Mouse (Mus musculus) forebrain, embryonic 12.5 days (tissue): ENCODE results near the gene Fam71b. TPM values are rescaled to one million over a fixed set of nuclear protein-coding genes. Genes with fewer than 3 reads are reported as not detected.

Experiments used
- ATAC-seq: fragments of 200-750 bp; cut with Nextera tagmentation; 2 replicates; pipeline ENCODE4 v1.8.0; 2017; ENCODE audit warnings: moderate TSS enrichment; ENCODE audit not compliant: low FRiP score
- H3K27ac ChIP-seq: fragments of 300-500 bp; sonication (generic); 2 replicates; pipeline ENCODE4 v1.5.1; 2016; ENCODE audit warnings: mild to moderate bottlenecking
- H3K27me3 ChIP-seq: fragments of 300-500 bp; sonication (generic); 2 replicates; pipeline ENCODE4 v1.6.1; 2016; ENCODE audit warnings: mild to moderate bottlenecking
- H3K36me3 ChIP-seq: fragments of 300-500 bp; sonication (generic); replicated peaks from 2 replicates; pipeline ENCODE4 v1.6.1; 2016; ENCODE audit warnings: mild to moderate bottlenecking
- H3K4me1 ChIP-seq: fragments of 300-500 bp; sonication (generic); 2 replicates; pipeline ENCODE4 v1.6.1; 2016
- H3K4me2 ChIP-seq: fragments of 300-500 bp; sonication (generic); 2 replicates; pipeline ENCODE4 v1.6.1; 2016; ENCODE audit warnings: mild to moderate bottlenecking, moderate library complexity
- H3K4me3 ChIP-seq: fragments of 300-500 bp; sonication (generic); replicated peaks from 2 replicates; pipeline ENCODE4 v1.5.1; 2016; ENCODE audit warnings: mild to moderate bottlenecking
- H3K9ac ChIP-seq: fragments of 300-500 bp; sonication (generic); 2 replicates; pipeline ENCODE4 v1.6.1; 2016; ENCODE audit warnings: mild to moderate bottlenecking
- H3K9me3 ChIP-seq: fragments of 300-500 bp; sonication (generic); 2 replicates; pipeline ENCODE4 v1.6.1; 2016
- WGBS: fragments of 180-500 bp; shearing (Covaris S2); methylation state at CpG from one replicate; pipeline ENCODE4 v1.1.7; 2016; 5-methylcytosine and 5-hydroxymethylcytosine counted together
- polyA plus RNA-seq: library from polyadenylated mRNA; unstranded; fragments of >200 nt; fragmentation: Nextera tagmentation; extraction: Ambion mirVana; gene quantifications from 2 replicates; pipeline ENCODE4 v1.2.1, GENCODE M21; 2016

Fam71b gene
- not detected in 2 replicates for polyA plus RNA-seq

DNA sequence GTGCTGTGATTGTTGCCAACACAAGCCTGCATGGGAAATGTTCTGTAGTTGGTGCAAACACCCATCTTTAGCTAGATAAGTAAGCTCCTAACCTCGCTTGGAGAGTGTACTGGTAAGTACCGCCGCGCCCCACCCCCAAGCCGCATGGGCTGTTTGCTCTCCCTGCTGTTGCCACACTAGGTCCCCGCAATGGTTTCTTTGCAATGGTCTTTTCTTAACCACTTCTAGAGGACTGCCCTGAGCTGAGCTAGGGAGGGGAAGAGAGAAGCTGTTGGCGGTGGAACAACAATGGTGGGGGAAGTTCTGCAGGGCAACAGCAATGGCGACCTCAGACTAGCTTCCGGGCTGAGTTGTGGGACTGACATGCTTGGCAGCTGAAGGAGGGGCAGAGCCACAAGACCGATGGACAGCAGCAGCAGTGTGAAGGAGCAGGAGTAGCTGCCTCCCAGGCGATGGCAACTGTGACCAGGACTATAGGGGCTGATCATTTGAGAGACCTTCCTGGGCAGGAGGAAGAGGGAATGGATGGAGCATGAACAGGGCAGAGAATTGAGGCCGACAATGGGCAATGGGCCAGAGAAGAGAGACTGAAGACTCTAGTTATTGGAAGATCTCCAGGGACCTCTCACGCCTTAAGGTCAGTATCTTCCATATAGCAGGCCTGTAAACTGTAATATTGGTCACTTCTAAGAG, at the start of gene Fam71b:
Gene Fam71b, plus strand, starts transcription at position 393 of the 693 bp plus-strand sequence.
- Histone ChIP-seq H3K4me1 (0 out of 2 replicates have a peak, but pooled peaks cover 3% of the 10 kb centered on the region), H3K27me3 (no peaks in the 10 kb centered on the region), H3K9me3 (no peaks in the 10 kb centered on the region), H3K27ac (no peak within 1 kb of the TSS), H3K4me2 (no peak within 1 kb of the TSS), H3K4me3 (no peak within 1 kb of the TSS), H3K36me3 (no peaks in the 10 kb centered on the region), H3K9ac (no peak within 1 kb of the TSS)
- WGBS = 79% methylated on average over 13 of the region's 13 CpGs
- no peak for ATAC-seq

DNA sequence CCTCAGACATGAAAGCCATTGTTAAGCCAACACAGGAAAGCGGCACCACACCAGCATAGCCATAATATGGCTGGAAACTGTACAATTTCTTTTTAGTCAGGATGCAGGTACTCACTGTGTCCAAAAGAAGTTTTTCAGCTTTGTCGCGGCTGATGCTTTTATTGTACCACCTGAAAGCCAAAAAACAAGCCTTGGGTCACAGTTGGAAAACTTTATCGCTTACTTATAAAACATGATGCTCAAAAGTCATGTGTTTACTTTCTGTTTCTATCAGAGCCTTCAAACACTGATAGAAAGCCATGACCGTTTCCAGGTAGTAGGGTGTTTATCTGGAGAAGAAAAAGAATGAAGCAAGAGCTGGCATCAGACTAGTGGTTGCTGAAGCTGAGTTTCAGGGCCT, 48.6 kb upstream of the Fam71b start:
- Histone ChIP-seq H3K36me3 (no peaks in the 10 kb centered on the region), H3K27me3 (no peaks in the 10 kb centered on the region), H3K4me1 (no peaks in the 10 kb centered on the region), H3K27ac (no peak overlapping the region), H3K4me3 (no peak overlapping the region), H3K4me2 (no peak overlapping the region), H3K9ac (no peak overlapping the region), H3K9me3 (no peaks in the 10 kb centered on the region)
- 86% methylated on average over 5 of the region's 5 CpGs for whole genome bisulfite sequencing
- ATAC-seq = no peak

DNA sequence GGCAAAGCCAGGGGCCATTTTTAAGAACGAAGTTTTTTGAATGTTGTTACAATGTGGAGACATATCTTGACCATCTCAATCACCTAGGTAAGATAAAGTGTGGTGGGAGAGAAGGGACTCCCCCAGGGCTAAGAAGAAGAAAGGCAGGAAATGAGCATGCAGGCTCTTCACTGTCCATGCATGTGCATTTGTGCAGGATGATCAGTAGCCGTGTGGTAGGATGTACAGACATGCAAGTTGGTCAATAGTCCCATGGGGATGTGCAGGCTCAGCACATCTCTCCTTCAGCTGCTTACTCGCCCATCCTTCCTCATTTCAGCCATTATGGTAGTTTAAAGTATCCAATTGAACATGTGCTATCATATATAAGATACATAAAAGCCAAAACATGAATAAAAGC, 47.9 kb upstream of the Fam71b start:
- Histone ChIP-seq H3K4me3 (no peak overlapping the region), H3K9ac (no peak overlapping the region), H3K27me3 (no peaks in the 10 kb centered on the region), H3K9me3 (no peaks in the 10 kb centered on the region), H3K27ac (no peak overlapping the region), H3K4me1 (no peaks in the 10 kb centered on the region), H3K4me2 (no peak overlapping the region), H3K36me3 (no peaks in the 10 kb centered on the region)
- ATAC-seq = no peak
- WGBS = 82% methylated on average over 3 of the region's 3 CpGs

DNA sequence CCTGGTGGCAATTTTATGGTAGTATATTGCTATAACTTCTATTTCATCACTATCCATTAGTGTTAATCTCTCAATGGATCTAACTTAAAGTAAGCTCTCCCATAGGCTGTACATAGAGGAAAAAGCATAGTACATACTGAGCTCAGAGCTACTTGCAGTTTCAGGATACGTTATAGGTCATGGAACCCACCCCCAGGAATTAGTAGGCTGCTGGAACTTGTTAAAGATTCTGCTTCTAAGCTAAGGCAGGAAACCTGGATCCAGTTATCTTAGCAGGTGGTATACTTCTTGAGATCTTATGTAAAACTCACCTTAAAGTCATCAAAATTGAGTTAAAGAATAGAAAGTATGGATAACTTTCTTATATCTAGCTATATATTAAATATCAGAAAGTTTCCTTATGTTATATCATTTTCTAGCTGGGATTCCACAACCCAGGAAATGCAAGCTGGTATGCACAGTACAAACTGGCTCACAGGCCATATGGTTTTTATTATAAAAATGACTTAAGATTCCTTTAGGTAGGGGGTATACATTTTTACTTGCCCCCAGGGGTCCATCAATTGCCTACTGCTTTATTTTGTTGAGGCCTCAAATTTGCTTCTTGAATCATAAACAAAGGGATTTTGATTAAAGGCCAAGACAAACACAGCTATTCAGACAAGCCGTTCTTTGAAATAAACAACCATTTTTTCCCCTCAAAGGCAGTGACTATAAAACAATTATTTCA, 46.5 kb upstream of the Fam71b start:
- Histone ChIP-seq H3K4me3 (no peak overlapping the region), H3K27me3 (no peaks in the 10 kb centered on the region)
- 77% methylated on average over 2 of the region's 2 CpGs for WGBS

DNA sequence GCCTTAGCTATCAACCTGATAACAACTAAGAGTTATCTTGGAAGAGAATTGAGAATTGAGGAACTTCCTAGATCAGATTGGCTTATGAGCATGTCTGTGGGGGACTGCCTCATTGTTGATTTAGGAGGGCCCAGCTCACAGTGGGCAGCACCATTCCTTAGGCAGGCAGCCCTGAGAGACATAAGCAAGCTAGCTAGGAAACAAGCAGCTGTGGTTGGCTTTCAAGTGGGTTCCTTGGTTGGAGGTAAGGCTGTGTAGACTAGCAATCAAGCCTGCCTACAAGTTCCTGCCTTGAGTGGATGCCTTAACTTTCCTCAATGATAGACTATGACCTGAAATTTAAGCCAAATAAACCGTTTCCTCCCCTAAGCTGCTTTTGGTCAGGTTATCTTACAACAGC, 38.0 kb upstream of the Fam71b start:
- H3K4me3 ChIP-seq = no peak overlapping the region
- H3K4me2 ChIP-seq = no peak overlapping the region
- 69% methylated on average over 1 of the region's 1 CpGs for WGBS
- no peaks in the 10 kb centered on the region for H3K36me3 ChIP-seq
- H3K27me3 ChIP-seq = no peaks in the 10 kb centered on the region
- no peaks in the 10 kb centered on the region for H3K9me3 ChIP-seq
- ATAC-seq = no peak
- H3K4me1 ChIP-seq = no peaks in the 10 kb centered on the region
- H3K27ac ChIP-seq = no peak overlapping the region
- no peak overlapping the region for H3K9ac ChIP-seq

More for the DNA sequence above, 46.5 kb upstream of the Fam71b start:
- no peaks in the 10 kb centered on the region for H3K36me3 ChIP-seq
- H3K4me2 ChIP-seq = no peak overlapping the region
- no peak for ATAC-seq
- H3K27ac ChIP-seq = no peak overlapping the region
- no peaks in the 10 kb centered on the region for H3K4me1 ChIP-seq
- no peaks in the 10 kb centered on the region for H3K9me3 ChIP-seq
- no peak overlapping the region for H3K9ac ChIP-seq

DNA sequence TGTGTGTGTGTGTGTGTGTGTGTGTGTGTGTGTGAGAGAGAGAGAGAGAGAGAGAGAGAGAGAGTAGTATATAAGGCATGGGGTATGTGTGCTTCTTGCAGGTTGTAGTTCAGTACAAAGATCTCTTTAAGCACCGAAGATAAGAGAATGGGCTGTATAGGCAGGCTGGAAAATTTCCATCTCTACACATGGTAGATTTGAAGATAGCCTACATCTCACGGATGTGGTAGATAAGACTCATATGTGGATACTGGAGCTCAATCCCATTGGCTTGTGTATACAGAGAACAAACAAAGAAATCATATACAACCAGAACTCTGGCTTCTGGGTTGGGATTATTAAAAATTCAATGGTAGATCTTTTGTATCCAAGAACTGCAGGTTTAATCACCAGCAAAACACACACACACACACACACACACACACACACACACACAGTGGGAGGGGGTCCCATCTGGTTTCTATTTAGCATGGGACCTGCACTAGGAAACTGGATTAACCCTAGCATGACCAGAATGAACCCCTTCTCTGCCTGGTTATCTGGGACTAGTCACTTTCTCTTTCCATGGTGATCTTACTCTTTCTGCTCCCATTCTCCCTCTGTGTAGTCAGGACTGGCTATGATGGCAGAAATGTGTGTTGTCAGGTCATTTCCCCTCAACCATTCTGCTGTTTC, 35.2 kb upstream of the Fam71b start:
- Histone ChIP-seq H3K9ac (no peak overlapping the region), H3K27ac (no peak overlapping the region), H3K4me2 (no peak overlapping the region), H3K9me3 (no peaks in the 10 kb centered on the region), H3K4me3 (no peak overlapping the region), H3K4me1 (no peaks in the 10 kb centered on the region), H3K27me3 (no peaks in the 10 kb centered on the region), H3K36me3 (no peaks in the 10 kb centered on the region)
- 81% methylated on average over 2 of the region's 2 CpGs for WGBS
- ATAC-seq = no peak

DNA sequence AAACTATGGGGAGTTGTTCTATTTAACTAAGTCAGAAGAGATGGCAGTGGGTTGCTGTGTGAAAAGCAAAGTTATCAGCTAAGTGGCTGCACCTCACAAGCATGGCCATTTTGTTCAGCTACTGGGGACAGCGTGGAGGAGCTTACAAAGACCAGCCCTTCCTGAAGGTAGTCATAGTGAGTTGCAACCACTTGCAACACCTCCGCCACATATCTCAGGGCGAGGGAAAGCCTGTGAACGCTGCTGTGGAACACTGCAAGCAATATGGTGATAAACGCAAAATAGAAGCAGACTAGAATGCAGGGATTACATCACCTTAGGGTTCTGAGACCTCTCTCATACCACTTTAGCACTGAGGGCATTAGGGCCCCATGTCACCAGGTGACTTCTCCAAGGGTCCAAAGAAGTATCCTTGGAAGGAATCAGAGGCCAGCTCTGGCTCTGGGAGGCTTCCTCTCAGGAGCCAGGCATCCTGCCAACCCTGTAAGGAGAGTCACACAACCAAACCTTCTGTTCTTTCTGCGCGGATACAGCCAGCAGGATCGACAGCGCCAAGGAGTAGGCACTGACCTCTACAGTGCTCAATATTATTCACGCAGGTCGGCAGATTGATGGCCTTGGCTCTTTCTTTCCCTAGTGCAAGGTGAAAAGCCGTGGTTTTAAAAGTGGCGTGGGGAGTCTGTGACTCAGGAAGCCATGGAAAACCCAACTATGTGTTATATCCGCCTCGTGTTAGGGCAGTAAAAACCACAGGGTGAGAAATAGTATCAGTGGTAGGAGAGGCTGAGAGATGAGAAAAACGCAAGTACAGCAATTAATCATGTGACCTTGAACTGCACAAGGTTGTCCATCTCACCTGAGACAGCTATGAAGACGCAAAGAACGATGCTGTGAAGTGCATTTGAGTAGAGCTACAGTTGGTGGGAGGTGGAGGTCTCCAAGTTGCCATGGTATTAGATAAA, 34.0 kb upstream of the Fam71b start:
- H3K9ac ChIP-seq = no peak overlapping the region
- 91% methylated on average over 18 of the region's 18 CpGs for WGBS
- H3K9me3 ChIP-seq = no peaks in the 10 kb centered on the region
- no peaks in the 10 kb centered on the region for H3K27me3 ChIP-seq
- no peak overlapping the region for H3K27ac ChIP-seq
- no peak for ATAC-seq
- H3K36me3 ChIP-seq = no peaks in the 10 kb centered on the region
- H3K4me1 ChIP-seq = no peaks in the 10 kb centered on the region
- H3K4me2 ChIP-seq = no peak overlapping the region
- no peak overlapping the region for H3K4me3 ChIP-seq

DNA sequence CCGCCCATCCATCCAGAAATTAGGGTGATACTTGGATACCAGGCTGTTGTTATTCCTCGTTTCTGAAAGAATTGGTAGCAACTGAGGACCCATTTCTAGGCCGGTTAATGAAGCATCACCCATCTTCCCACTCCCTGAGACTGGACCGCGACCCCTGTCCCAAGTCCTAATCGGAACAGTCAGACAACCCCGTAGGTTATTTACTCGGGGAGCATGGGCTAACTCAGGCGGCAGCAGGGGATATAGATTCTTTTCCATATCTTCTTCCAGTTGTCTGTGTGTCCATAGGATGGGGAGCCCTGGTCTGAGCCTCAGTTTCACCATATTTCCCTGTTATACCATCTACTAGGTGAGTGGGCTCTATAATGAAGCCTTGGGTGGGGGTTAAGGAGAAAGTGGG, 32.5 kb upstream of the Fam71b start:
- no peak for ATAC-seq
- Histone ChIP-seq H3K9ac (no peak overlapping the region), H3K27me3 (no peaks in the 10 kb centered on the region), H3K4me2 (no peak overlapping the region), H3K36me3 (no peaks in the 10 kb centered on the region), H3K4me3 (no peak overlapping the region), H3K27ac (no peak overlapping the region), H3K9me3 (no peaks in the 10 kb centered on the region), H3K4me1 (no peaks in the 10 kb centered on the region)
- 97% methylated on average over 9 of the region's 9 CpGs for WGBS

DNA sequence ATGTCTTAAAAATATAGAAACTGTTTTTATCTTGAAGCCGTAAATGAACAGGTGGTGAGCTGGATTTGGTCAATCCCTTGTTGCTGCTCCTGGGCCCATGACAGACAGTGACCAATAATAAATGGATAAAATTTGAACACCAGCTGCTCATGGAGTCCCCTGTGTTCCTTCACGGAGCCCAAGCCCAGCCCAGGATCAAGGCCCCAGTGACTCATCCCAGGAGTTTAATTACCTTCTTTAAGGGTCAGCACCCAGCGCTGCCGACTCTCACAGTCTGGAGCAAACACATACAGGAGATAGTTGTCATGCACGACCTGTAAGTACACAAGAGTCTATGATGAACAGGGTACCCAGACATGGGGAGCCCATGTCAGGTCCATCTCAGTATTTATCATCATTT, 30.6 kb upstream of the Fam71b start:
- Histone ChIP-seq H3K9ac (no peak overlapping the region), H3K27ac (no peak overlapping the region), H3K4me2 (no peak overlapping the region), H3K9me3 (no peaks in the 10 kb centered on the region), H3K36me3 (no peaks in the 10 kb centered on the region), H3K4me1 (no peaks in the 10 kb centered on the region), H3K27me3 (no peaks in the 10 kb centered on the region), H3K4me3 (no peak overlapping the region)
- WGBS = 85% methylated on average over 5 of the region's 5 CpGs
- no peak for ATAC-seq

DNA sequence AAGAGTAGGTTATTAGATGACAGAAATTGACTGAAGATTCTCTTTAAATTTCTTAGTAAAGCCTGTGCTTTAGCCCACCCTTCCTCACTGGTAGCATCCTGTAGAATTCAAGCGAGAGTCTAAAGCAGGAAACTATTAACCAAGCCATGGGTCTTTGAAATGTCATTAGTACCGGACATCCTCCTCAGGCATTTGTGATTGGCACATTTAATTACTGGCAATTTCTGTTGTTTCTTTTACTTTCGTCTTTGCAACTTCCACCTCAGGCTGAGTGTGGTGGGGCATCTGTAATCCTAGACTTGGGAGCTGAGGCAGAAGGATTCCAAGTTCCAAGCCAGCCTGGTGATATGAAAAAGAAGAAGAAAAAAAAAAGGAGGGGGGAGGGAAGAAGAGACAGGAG, 30.0 kb upstream of the Fam71b start:
- Histone ChIP-seq H3K9me3 (no peaks in the 10 kb centered on the region), H3K9ac (no peak overlapping the region), H3K4me3 (no peak overlapping the region), H3K36me3 (no peaks in the 10 kb centered on the region), H3K27me3 (no peaks in the 10 kb centered on the region), H3K4me1 (no peaks in the 10 kb centered on the region), H3K27ac (no peak overlapping the region), H3K4me2 (no peak overlapping the region)
- 82% methylated on average over 3 of the region's 3 CpGs for WGBS
- no peak for ATAC-seq

DNA sequence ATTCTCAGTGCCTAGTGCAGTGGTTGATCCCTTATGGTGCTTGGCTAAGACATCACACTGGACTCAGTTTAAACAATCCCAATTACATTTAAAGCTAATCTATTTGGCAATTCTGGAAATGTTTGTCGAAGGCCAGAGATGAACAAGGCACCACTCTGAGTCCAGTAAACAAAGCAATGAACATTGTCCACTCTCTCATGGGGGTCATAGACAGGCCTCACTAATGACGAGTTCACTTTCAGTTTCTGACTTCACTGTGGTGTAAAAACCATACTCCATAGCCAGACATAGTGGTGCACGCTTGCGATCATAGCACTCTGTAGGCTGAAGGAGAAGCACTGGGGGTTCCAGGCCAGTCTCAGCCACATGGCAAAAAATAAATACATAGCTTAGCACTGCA, 25.9 kb upstream of the Fam71b start:
- H3K27me3 ChIP-seq = no peaks in the 10 kb centered on the region
- WGBS = 96% methylated on average over 4 of the region's 4 CpGs
- no peak for ATAC-seq
- H3K4me3 ChIP-seq = no peak overlapping the region
- H3K9me3 ChIP-seq = no peaks in the 10 kb centered on the region
- no peak overlapping the region for H3K4me2 ChIP-seq
- H3K9ac ChIP-seq = no peak overlapping the region
- no peaks in the 10 kb centered on the region for H3K36me3 ChIP-seq
- no peak overlapping the region for H3K27ac ChIP-seq
- H3K4me1 ChIP-seq = no peaks in the 10 kb centered on the region

DNA sequence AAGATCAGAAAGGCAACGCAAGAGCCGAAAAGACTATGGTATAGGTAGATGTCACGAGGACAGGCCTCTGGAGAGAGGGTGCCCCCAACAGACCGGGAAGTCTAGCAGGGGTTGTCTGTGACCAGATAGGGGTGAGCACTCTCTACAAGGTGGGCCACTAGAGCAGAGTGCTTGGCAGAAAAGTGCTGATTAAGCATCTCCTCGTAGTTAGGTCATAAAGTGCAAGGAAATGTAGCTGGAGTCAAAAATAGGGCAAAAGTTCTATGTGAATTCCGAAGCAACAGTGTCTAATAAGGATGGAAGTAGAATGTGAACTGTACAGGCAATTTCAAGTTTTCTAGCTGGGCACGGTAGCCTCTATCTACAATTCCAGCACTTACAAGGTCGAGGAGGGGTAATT, 25.1 kb upstream of the Fam71b start:
- WGBS = 94% methylated on average over 8 of the region's 8 CpGs
- Histone ChIP-seq H3K4me3 (no peak overlapping the region), H3K4me2 (no peak overlapping the region), H3K27me3 (no peaks in the 10 kb centered on the region), H3K9ac (no peak overlapping the region), H3K4me1 (no peaks in the 10 kb centered on the region), H3K36me3 (no peaks in the 10 kb centered on the region), H3K27ac (no peak overlapping the region), H3K9me3 (no peaks in the 10 kb centered on the region)
- ATAC-seq = no peak
